Mouse (Mus musculus) heart, embryonic 13.5 days (tissue): ENCODE measurements around the gene Eif5a. TPM values are rescaled to one million over a fixed set of nuclear protein-coding genes. Genes with fewer than 3 reads are reported as not detected.
A peak's percentile ranks its signal among the peaks of the same experiment; 100 is the strongest.
"Not testable (repeated sequence)": the region's sequence is repeated elsewhere in the genome, so short reads cannot be mapped to it uniquely, and the experiment has no call there.

ENCODE experiments used
- ATAC-seq: fragments of 200-750 bp; cut with Nextera tagmentation; 2 replicates; pipeline ENCODE4 v1.8.0; 2017; ENCODE audit warnings: moderate TSS enrichment; ENCODE audit not compliant: insufficient number of reproducible peaks, low FRiP score, low TSS enrichment; ENCODE audit errors: extremely low read depth
- H3K27ac ChIP-seq: fragments of 300-500 bp; sonication (generic); replicated peaks from 2 replicates; pipeline ENCODE4 v1.5.1; 2015; ENCODE audit warnings: moderate library complexity, mild to moderate bottlenecking, inconsistent platforms
- H3K27me3 ChIP-seq: fragments of 300-500 bp; sonication (generic); replicated peaks from 2 replicates; pipeline ENCODE4 v1.6.1; 2015; ENCODE audit warnings: mild to moderate bottlenecking, inconsistent platforms
- H3K36me3 ChIP-seq: fragments of 300-500 bp; sonication (generic); 2 replicates; pipeline ENCODE4 v1.6.1; 2015; ENCODE audit warnings: mild to moderate bottlenecking, inconsistent platforms
- H3K4me1 ChIP-seq: fragments of 300-500 bp; sonication (generic); 2 replicates; pipeline ENCODE4 v1.6.1; 2015; ENCODE audit warnings: inconsistent platforms
- H3K4me2 ChIP-seq: fragments of 300-500 bp; sonication (generic); 2 replicates; pipeline ENCODE4 v1.6.1; 2015; ENCODE audit warnings: inconsistent platforms, mild to moderate bottlenecking, moderate library complexity
- H3K4me3 ChIP-seq: fragments of 300-500 bp; sonication (generic); 2 replicates; pipeline ENCODE4 v1.5.1; 2015; ENCODE audit warnings: moderate library complexity, mild to moderate bottlenecking, inconsistent platforms
- H3K9ac ChIP-seq: fragments of 300-500 bp; sonication (generic); 2 replicates; pipeline ENCODE4 v1.6.1; 2015; ENCODE audit warnings: inconsistent platforms, mild to moderate bottlenecking, moderate library complexity
- H3K9me3 ChIP-seq: fragments of 300-500 bp; sonication (generic); 2 replicates; pipeline ENCODE4 v1.6.1; 2016; ENCODE audit warnings: inconsistent platforms
- WGBS: fragments of 180-500 bp; shearing (Covaris S2); methylation state at CpG from one replicate; pipeline ENCODE4 v1.1.7; 2015; ENCODE audit warnings: mixed read lengths; 5-methylcytosine and 5-hydroxymethylcytosine counted together
- polyA plus RNA-seq: library from polyadenylated mRNA; unstranded; fragments of >200 nt; fragmentation: Nextera tagmentation; extraction: Ambion mirVana; gene quantifications from 2 replicates; pipeline ENCODE4 v1.2.1, GENCODE M21; 2015

Eif5a gene
- polyA plus RNA-seq, 1 experiment from 2014 or later = 1,157 TPM

DNA sequence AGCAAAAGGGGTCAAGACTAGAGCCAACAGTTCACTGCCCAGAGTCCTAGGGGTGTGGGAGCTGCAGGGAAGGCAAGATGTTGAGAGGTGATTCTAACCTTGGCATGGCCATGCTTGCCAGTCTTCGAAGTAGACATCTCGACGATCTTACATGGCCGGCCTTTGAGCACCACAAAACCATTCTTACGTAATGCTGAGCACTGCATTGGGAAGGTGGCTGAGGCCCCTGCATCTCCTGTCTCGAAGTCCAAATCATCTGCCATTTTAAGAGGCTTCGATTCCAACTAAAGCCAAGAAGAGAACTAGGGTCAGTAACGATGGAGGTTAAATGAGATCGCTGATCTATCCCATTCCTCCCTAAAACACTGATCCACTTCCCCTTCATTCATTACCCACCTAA, 2.7 kb downstream of the Eif5a start:
- Histone ChIP-seq H3K27ac (peak overlapping the region; percentile 99), H3K4me1 (peaks cover 63% of the 10 kb centered on the region), H3K4me3 (peak overlapping the region; percentile 91), H3K4me2 (peak overlapping the region; percentile 97), H3K9me3 (no peaks in the 10 kb centered on the region), H3K36me3 (peaks cover 45% of the 10 kb centered on the region), H3K27me3 (no peaks in the 10 kb centered on the region), H3K9ac (peak overlapping the region; percentile 99)
- ATAC-seq = no peak
- WGBS = 68% methylated on average over 9 of the region's 9 CpGs

- WGBS = 81% methylated on average over 5 of the region's 5 CpGs
- no peaks in the 10 kb centered on the region for H3K9me3 ChIP-seq
- H3K27me3 ChIP-seq = no peaks in the 10 kb centered on the region
- ATAC-seq = no peak
- no peak overlapping the region for H3K9ac ChIP-seq
- H3K36me3 ChIP-seq = peaks cover 49% of the 10 kb centered on the region
- H3K4me2 ChIP-seq = no peak overlapping the region
- H3K27ac ChIP-seq = no peak overlapping the region
- H3K4me1 ChIP-seq = peaks cover 68% of the 10 kb centered on the region
- 0 out of 2 replicates have a peak overlapping the region, but pooled peaks have one; percentile 91 for H3K4me3 ChIP-seq
These were observed 3.6 kb downstream of the Eif5a start for GRCm38 (mm10) chr11:69918118-69918517.

DNA sequence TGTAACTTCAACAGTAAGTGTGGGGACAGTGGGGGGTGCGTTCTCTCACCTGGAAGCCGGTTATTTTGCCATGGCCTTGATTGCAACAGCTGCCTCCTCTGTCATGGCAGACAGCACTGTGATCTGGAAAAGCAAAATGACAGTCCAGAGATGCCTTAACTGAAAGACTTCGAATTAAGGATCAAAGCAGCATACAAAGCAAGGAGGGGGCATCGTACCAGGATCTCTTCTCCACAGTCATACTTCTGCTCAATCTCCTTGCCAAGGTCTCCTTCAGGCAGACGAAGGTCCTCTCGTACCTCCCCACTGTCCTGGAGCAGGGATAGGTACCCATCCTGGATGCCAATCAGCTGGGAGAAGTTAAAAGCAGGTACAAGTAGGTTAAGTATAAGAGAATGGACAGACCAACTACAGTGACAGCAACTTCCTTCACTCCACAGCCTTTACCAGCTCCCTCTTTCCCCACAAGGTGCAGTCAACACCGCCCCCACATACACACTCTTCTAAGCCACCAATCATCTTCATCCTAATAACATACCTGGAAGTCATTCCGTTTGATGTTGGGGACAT, 4.3 kb downstream of the Eif5a start:
- H3K4me3 ChIP-seq = no peak overlapping the region
- H3K27ac ChIP-seq = no peak overlapping the region
- peaks cover 66% of the 10 kb centered on the region for H3K4me1 ChIP-seq
- H3K4me2 ChIP-seq = peak overlapping the region; percentile 91; the same call in 1 of the 2 replicates
- WGBS = 83% methylated on average over 8 of the region's 8 CpGs
- H3K36me3 ChIP-seq = peaks cover 56% of the 10 kb centered on the region
- no peak overlapping the region for H3K9ac ChIP-seq
- H3K9me3 ChIP-seq = no peaks in the 10 kb centered on the region
- no peak for ATAC-seq
- no peaks in the 10 kb centered on the region for H3K27me3 ChIP-seq

DNA sequence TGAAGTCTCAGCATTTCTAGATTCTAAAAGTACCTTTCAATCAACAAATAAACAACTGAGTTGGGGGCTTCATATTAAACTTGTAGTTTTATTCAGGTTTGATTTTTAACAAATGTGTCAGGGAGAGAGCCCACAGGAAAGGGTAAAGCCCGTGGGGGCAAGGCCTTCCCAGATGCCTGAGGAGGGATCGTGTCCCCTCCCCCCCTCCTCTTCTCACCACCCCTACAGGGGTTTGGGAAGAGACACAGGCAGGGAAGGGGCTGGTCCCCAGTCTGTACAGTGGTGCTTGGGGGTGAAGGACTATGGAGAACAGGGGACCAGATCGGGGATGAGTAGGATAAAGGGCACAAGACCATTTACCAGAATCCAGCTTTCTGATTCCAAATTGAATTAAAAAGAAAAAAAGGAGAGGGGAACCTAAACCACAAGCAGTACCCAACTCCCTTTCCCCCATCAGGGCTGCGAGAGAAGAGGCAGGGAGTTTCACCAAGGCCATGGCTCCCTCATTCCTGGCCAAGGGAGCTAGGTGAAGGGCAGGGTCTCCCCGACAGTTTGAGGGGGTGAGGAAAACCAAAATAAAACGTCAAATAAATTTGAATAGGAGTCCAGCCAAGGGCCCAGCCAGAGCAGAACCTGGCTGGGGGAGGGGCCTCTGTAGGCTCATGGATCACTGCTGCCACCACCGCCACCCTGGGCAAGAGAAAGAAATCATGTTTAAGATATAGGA, 4.9 kb downstream of the Eif5a start:
- not testable (repeated sequence) for ATAC-seq, H3K9me3 ChIP-seq, H3K27me3 ChIP-seq, H3K9ac ChIP-seq
- Histone ChIP-seq H3K36me3 (peaks cover 62% of the 10 kb centered on the region), H3K27ac (peak overlapping the region; percentile 10; the same call in 1 of the 2 replicates), H3K4me3 (0 out of 2 replicates have a peak overlapping the region, but pooled peaks have one; percentile 13), H3K4me2 (peak overlapping the region; percentile 91), H3K4me1 (peaks cover 61% of the 10 kb centered on the region)
- WGBS = 65% methylated on average over 7 of the region's 7 CpGs

DNA sequence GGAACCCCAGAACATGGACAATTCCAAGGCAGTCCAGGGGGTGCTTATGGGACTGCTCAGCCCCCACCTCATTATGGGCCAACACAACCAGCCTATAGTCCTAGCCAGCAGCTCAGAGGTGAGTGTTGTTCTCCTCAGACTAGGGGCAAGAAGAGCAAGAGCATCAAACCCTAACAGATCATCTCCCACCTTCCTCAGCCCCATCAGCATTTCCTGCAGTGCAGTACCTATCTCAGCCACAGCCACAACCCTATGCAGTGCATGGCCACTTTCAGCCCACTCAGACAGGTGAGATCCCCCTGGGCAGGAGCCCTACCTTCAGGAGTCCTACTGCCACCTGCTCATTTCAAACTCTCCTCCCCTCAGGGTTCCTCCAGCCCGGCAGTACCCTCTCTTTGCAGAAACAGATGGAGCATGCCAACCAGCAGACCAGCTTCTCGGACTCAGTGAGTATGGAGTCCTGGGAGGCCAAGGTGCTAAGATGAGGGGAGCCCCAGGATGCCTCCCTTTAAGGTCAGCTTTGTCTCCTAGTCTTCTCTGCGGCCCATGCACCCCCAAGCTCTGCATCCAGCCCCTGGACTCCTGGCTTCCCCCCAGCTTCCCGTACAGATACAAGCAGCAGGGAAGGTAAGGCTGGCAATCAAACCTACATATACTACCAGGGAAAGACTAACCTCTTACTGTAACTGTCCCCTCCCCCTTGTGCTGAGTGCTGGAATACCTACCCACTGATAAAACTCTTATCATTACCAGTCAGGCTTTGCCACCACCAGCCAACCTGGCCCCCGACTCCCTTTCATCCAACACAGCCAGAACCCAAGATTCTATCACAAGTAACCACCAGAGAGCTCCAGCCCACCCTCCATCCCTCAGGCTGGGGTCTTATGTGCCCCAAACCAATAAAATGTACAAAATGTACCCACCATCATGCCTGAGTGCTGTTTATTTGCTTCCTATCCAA, 5.8 kb downstream of the Eif5a start:
- peaks cover 61% of the 10 kb centered on the region for H3K4me1 ChIP-seq
- H3K4me2 ChIP-seq = peak overlapping the region; percentile 91
- 41% methylated on average over 5 of the region's 5 CpGs for WGBS
- no peak for ATAC-seq
- peak overlapping the region; percentile 10; the same call in 1 of the 2 replicates for H3K27ac ChIP-seq
- H3K9ac ChIP-seq = peak overlapping the region; percentile 89
- no peaks in the 10 kb centered on the region for H3K27me3 ChIP-seq
- H3K36me3 ChIP-seq = peaks cover 71% of the 10 kb centered on the region
- peak overlapping the region; percentile 79 for H3K4me3 ChIP-seq
- no peaks in the 10 kb centered on the region for H3K9me3 ChIP-seq

- H3K9ac ChIP-seq = peak overlapping the region; percentile 89
- peak overlapping the region; percentile 79 for H3K4me3 ChIP-seq
- H3K4me1 ChIP-seq = peaks cover 61% of the 10 kb centered on the region
- peak overlapping the region; percentile 91 for H3K4me2 ChIP-seq
- no peak for ATAC-seq
- no peaks in the 10 kb centered on the region for H3K9me3 ChIP-seq
- peak overlapping the region; percentile 87 for H3K27ac ChIP-seq
- no peaks in the 10 kb centered on the region for H3K27me3 ChIP-seq
- H3K36me3 ChIP-seq = peaks cover 81% of the 10 kb centered on the region
- 33% methylated on average over 9 of the region's 9 CpGs for WGBS
These were observed 6.8 kb downstream of the Eif5a start for GRCm38 (mm10) chr11:69914917-69915430.

DNA sequence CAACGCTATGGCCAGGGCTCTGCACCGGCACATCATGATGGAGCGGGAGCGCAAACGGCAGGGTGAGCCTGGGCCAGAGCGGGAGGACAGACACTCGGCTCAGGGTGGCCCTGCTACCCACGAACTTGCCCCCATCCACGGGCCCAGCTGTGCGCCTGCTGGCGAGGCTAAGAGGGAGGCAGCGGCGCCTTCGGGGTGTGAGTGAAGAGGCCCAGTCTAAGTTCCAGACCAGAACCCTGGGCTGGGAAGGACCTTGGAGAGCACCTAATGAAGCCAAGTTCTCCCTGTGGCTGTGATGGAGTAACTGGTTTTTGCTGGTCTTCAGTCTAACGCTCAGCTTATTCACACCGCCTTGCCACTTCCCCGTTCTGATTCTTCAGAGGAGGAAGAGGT, 7.4 kb downstream of the Eif5a start:
- ATAC-seq = no peak; the same call in 1 of the 2 replicates
- 3% methylated on average over 17 of the region's 17 CpGs for WGBS
- Histone ChIP-seq H3K27ac (peak overlapping the region; percentile 87), H3K4me2 (peak overlapping the region; percentile 91), H3K4me3 (peak overlapping the region; percentile 79), H3K9me3 (no peaks in the 10 kb centered on the region), H3K36me3 (peaks cover 87% of the 10 kb centered on the region), H3K4me1 (peaks cover 59% of the 10 kb centered on the region), H3K27me3 (no peaks in the 10 kb centered on the region), H3K9ac (peak overlapping the region; percentile 89)

DNA sequence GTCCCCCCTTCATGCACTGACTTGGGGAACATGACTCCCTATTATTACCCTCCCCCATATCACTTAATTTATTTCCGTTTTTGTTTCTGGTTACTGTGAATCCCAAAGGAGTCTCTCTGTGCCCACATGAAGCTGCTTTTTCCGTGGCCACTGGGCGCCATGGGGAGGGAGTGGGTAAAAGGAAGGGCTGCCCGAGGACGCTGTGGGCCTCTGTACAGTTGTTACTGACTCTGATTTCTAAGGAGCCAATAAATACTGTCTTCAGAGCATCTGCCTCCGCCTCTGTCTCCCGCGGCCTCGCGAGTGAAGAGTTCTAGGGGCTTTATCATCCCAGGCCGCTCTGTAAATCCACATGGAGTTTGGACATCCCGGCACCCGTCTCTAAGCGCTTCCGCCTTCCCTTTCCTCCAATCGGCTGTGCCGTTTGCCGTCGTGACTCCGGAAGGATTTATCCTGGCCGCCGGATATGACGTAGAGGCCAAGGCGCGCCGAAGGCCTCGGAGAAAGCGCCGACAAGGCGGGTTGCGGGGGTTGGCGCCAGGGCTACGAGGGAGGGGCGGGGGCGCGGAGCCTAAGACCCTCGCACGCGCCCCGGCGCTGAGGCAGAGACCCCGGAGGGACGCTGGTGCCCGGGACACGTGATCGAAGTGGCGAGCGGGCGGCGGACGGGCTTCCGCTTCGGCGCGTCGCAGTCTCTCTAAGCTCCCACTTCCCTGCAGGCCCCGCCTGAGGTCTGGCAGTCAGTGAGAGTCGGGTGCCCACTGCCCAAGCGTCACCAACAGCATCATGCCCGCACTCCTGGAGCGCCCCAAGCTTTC, 8.0 kb downstream of the Eif5a start, which contains the start of gene Gps2:
TSS of gene Gps2 (plus strand) at position 335 of the 818 bp plus-strand sequence.
- Histone ChIP-seq H3K9ac (peak within 1 kb of the TSS; percentile 89), H3K4me1 (peaks cover 52% of the 10 kb centered on the region), H3K27ac (peak within 1 kb of the TSS; percentile 87), H3K4me3 (peak within 1 kb of the TSS; percentile 79), H3K27me3 (no peaks in the 10 kb centered on the region), H3K4me2 (peak within 1 kb of the TSS; percentile 91), H3K9me3 (no peaks in the 10 kb centered on the region), H3K36me3 (peaks cover 89% of the 10 kb centered on the region)
- ATAC-seq = peak; percentile 79
- 2% methylated on average over 59 of the region's 61 CpGs for WGBS

DNA sequence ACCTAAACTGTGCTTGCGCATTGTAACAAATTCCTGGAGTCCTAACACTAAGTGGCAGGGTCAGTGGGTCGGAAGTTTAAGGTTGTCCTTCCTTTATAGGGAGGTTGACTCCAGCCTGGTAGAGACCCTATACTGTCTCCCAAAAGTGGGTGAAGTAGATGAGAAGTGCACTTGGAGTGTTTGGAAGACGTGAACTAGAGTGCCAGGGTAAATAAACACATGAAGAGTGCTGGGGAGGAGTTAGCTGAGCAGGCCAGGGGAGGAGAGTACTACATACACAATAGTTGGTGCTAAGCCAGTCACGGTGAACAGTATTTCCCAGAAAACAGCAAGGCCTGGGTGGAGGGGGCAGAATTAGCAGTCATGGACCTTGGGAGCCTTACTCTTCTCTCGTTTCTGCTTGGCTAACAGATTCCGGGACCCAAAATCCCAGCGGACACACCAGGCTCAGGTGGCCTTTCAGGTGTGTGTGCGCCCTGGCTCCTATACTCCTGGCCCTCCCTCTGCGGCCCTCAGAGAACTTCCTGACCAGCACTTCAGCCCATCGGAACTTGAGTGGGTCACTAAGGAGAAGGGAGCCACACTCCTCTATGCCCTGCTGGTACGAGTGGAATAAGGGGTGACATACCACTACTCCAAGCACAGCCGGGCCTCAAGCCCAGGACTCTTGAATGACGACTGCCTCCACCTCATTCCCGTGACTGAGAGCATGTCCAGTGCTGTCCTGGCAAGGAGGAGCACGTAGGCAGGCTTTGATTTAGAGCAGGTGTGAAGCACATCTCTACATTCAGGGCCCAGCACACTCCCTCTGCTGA, 8.8 kb downstream of the Eif5a start:
- Histone ChIP-seq H3K4me1 (peaks cover 44% of the 10 kb centered on the region), H3K9ac (peak overlapping the region; percentile 89), H3K4me2 (peak overlapping the region; percentile 91), H3K36me3 (peaks cover 89% of the 10 kb centered on the region), H3K9me3 (no peaks in the 10 kb centered on the region), H3K27ac (0 out of 2 replicates have a peak overlapping the region, but pooled peaks have one; percentile 21), H3K4me3 (peak overlapping the region; percentile 79), H3K27me3 (no peaks in the 10 kb centered on the region)
- no peak for ATAC-seq
- WGBS = 72% methylated on average over 15 of the region's 15 CpGs

GRCm38 (mm10) chr11:69911701-69912100, 10.1 kb downstream of the Eif5a start:
- no peak overlapping the region for H3K27ac ChIP-seq
- 88% methylated on average over 5 of the region's 6 CpGs for WGBS

More at GRCm38 (mm10) chr11:69911701-69912100, 10.1 kb downstream of the Eif5a start:
- Histone ChIP-seq H3K9me3 (no peaks in the 10 kb centered on the region), H3K9ac (no peak overlapping the region), H3K36me3 (peaks cover 89% of the 10 kb centered on the region), H3K27me3 (no peaks in the 10 kb centered on the region), H3K4me1 (peaks cover 32% of the 10 kb centered on the region), H3K4me2 (no peak overlapping the region), H3K4me3 (no peak overlapping the region)
- ATAC-seq = no peak
